Mouse (Mus musculus) brain, adult 2 months (tissue): Measurements from ENCODE around the gene Notch1.
A peak's percentile ranks its signal among the peaks of the same experiment; 100 is the strongest.

Source experiments
- DNase-seq: peaks from one replicate; pipeline ENCODE4 v3.0.0; 2011; ENCODE audit warnings: low read depth, low spot score

The Notch1 gene

GRCm38 (mm10) chr2:26447451-26447850 lies 69.0 kb downstream of the Notch1 start:
- no peak for DNase-seq

DNA sequence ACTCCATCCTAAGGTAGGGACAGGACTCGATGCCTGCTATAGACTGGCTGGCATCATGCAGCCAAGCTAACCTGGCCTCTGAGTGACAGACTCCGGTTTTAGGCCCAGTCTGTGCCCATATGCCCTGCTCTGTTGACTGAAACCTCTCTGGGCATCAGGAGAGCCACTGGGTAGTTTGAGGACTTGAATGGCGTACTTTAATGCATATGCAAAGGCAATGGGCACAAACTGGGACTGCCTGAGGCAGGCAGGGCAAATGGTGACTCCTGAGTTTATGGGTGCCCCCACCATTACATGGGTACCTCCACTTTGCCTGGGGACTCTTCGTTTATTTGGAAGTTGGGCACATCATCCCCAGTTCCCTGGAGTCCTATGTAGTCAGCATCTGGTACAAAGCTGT lies 69.8 kb downstream of the Notch1 start:
- no peak for DNase-seq

- DNase-seq: peak; percentile 97
Observed at GRCm38 (mm10) chr2:26445666-26446445, 70.6 kb downstream of the Notch1 start.

DNA sequence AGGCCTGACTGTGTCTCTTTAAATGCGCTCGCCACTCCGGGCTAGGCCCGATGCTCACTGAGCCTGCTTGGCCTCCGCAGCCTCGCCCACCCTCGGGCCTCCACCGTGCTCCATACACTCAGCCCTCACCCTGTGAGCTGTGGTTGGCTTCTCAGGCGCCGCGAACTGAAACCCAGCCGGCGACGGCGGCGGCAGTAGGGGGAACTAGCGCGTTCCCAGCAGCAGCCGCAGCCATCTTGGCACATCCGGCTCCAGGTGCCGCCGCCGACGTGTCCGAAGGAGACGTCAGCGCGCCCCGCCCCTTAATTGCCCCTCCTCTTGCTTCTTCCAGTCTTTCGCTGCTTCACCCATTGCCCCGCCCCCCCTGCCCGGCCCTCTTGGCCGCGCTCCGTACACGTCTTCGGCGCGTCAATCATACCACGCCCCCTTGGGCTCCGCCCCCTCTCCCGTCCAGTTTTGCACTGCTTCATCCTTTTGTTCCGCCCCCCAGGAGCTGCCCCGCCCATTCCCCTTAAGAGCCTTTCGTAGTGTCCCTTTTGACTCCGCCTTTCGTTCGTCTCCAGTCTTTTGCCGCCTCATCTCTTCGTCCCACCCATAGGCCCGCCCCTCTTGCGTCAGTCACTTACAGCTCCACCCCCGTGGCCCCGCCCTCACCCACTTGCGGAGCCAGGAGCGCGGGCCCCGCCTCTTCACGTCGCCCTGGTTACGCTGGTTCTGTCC lies 71.4 kb downstream of the Notch1 start, which contains the start of gene Sec16a:
Gene Sec16a (minus strand): TSS at position 271 of the 720 bp plus-strand sequence.
- peak; percentile 100 for DNase-seq

- DNase-seq: no peak
Observed at GRCm38 (mm10) chr2:26444368-26444767, 72.1 kb downstream of the Notch1 start.

- no peak for DNase-seq
Observed at GRCm38 (mm10) chr2:26443876-26444275, 72.6 kb downstream of the Notch1 start.

- no peak for DNase-seq
Observed at GRCm38 (mm10) chr2:26442843-26443242, 73.6 kb downstream of the Notch1 start.

- DNase-seq: no peak
Observed at GRCm38 (mm10) chr2:26441688-26442087, 74.8 kb downstream of the Notch1 start.

- no peak for DNase-seq
Observed at GRCm38 (mm10) chr2:26441261-26441660, 75.2 kb downstream of the Notch1 start.

DNA sequence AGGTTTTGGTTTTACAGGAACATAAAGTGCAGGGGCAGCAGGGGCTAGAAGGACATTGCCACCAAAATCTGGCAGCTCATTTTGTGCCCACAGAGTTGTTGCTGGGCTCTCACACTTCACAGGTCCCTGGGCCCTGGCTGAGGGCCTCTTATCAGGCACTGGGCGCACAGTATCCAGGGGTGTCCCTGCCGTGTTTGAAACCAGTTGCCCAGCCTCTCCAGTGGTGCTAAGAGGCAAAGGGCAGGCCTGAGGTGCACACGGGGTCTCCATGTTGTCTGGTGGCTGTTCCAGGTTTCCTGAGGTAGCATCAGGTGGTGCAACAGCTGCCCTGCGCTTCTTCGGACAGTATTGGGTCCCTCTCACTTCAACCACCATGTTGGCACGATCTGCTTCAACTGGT lies 76.8 kb downstream of the Notch1 start:
- DNase-seq: no peak

DNA sequence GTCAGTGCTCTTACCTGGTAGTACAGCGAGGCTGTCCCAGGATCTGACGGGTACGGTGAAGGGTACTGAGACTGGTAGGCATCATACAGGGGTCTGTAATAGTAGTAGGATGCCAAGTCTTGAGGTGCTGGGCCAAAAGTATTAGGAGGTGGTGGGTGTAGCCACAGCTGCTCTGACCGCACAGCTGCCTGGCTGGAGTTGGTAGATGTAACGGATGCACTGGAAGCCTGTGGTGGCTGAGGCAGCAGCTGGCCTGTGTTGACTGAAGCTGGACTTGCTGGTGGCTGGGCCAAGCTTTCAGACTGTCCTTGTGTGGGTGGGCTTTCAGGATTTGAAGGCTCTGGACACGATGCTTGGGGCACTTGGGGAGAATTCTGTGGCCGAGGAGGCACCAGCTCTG lies 78.1 kb downstream of the Notch1 start:
- DNase-seq: no peak

DNA sequence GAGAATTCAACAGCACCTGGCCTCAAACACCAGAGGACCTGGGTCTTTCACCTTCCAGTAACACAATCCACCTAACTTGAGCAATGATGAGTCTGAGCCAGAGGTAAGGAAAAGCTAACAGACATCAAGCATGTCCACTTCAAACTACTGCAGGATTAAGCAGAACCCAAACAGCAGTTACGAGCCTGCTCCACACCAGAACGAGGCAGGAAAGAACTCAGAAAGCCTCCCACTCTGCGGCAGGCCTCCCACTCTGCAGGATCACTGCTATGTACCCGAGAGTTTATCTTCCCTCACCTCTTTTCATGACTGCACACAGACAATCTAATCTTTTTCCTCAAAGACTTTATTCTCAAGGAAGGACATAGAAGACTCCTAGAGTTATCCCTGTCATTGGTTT lies 79.2 kb downstream of the Notch1 start:
- DNase-seq: peak; percentile 72

- no peak for DNase-seq
Observed at GRCm38 (mm10) chr2:26434791-26435572, 81.5 kb downstream of the Notch1 start.

GRCm38 (mm10) chr2:26429851-26430250 lies 86.6 kb downstream of the Notch1 start:
- no peak for DNase-seq

- no peak for DNase-seq
Observed at GRCm38 (mm10) chr2:26424541-26424940, 91.9 kb downstream of the Notch1 start.

DNA sequence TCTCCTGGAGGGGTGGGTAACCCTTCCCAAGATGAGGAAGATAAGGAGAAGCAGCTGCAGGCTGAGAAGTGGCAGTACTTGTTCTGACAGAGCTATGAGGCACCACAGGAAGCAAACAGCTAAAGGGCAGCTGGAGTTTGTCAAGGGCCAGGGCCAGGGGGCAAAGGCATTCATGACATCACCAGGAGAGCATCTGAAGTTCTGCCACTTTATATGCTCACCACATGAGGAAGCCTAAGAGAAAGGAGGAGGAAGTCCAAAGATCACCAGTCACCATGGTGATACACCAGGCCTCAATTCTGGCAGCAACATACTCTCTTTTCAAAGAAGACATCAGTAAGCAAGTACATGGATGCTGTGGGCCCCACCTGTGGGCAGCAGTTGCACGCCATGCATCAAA lies 93.4 kb downstream of the Notch1 start:
- DNase-seq: no peak

- DNase-seq: no peak
Observed at GRCm38 (mm10) chr2:26421969-26422368, 94.5 kb downstream of the Notch1 start.

DNA sequence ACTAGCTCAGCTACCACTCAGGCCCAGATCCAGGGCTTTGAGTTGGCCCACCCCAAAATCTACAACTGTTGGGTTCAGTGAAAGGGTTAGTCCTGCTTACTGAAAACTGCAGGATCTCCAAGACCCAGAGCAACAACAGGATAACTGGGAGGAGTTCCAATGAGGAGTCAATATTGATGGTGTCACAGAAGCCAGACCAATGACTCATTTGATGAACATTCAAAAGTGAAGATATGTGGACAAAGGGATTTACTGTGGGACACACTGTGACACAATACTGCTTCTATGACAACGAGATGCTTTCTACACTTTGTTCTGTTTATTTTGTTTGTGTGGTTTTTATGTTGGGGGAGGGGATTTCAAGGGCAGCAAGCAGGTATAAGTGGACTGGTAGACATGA lies 98.3 kb downstream of the Notch1 start:
- DNase-seq: no peak

DNA sequence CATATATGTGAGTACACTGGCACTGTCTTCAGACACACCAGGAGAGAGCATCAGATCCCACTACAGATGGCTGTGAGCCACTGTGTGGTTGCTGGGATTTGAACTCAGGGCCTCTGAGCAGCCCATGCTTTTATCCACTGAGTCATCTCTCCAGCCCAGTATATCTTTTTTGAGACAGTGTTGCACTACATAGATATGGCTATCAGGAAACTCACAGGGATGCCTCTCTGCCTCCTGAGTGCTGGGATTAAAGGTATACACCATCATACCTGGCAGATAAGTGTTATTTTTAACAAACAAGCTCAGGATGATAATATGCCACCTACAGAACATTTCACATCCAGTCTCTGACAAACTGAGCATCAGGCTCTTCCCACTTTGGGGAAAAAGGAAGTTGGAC lies 99.4 kb downstream of the Notch1 start:
- no peak for DNase-seq

DNA sequence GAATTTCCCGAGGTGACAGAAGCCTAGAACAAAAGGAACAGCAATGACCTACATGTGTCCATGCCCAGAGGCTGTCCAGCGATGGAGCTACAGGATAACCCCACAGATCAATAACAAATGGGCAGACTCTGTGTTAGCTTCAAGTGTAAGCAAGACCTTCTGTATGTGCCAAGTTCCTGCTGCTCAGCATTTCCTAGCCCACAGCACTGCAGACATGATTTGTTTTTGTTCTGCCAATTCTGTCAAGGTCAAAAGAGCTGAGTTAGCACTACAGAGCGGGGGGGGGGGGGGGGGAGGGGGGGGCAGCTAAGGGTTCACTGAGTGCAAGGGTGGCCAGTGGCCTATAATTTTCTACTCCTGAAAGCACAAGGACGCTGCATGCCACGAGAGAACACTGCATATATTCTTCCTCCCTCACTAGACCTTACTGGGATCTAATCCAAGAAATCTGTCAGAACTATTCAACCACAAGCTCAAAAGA lies 105.5 kb downstream of the Notch1 start:
- peak; percentile 74 for DNase-seq

GRCm38 (mm10) chr2:26410091-26410490 lies 106.4 kb downstream of the Notch1 start:
- peak; percentile 68 for DNase-seq

GRCm38 (mm10) chr2:26409362-26409761 lies 107.1 kb downstream of the Notch1 start:
- no peak for DNase-seq
